19 mouse cellular contexts compared by ENCODE assay signal in the genomic region with DNA sequence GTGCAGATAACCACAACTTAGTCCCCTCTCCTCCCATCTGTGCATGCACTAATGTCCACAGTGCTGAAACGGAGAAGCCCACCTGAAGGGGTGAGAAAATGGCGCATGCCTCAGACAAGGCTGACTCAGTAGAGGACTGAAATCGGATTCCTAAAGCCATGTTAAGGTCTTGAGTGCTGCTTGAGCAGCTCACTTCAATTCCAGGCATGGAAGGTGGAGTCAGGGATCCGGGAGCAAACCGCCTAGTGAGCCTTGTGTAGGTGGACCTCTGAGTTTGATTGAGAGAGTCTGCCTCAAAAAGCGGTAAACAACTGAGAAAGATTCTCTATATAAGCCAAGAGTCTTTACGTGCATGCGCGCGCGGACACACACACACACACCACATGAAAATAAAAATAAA. TPM values are rescaled to one million over a fixed set of nuclear protein-coding genes. Genes with fewer than 3 reads are reported as not detected.
DNase-seq lines count a peak whose midpoint lies in the region; ATAC-seq and TF ChIP-seq lines count a peak whose summit lies in the region.
"Had no signal": no experiment of that assay in that cellular context is flagged by ENCODE, and none has a peak within 500 bp of the region (broad histone marks: within the 10 kb centered on the region; RNA-seq: fewer than 3 reads in every experiment).

No protein-coding gene starts in this region.

- H3K9ac ChIP-seq in embryonic facial prominence, embryonic 14.5 days (ENCODE audit: low read depth, low read length): no peak overlapping the region
- H3K9ac ChIP-seq in lung, postnatal 0 days (replicated peaks; ENCODE audit: low read depth): no peak overlapping the region
- no peak overlapping the region for H3K9ac ChIP-seq in forebrain, embryonic 15.5 days (replicated peaks)
- H3K9ac ChIP-seq: embryonic facial prominence, embryonic 15.5 days; heart, embryonic 12.5 days; hindbrain, embryonic 15.5 days had no signal

- H3K27me3 ChIP-seq in embryonic facial prominence, embryonic 14.5 days (replicated peaks; ENCODE audit: control insufficient read depth, insufficient read depth, low read length): no peaks in the 10 kb centered on the region
- H3K27me3 ChIP-seq in lung, postnatal 0 days (replicated peaks; ENCODE audit: insufficient read depth, low read length): no peaks in the 10 kb centered on the region
- no peaks in the 10 kb centered on the region for H3K27me3 ChIP-seq in forebrain, embryonic 15.5 days
- H3K27me3 ChIP-seq: CH12.LX; embryonic facial prominence, embryonic 15.5 days; heart, embryonic 12.5 days; hindbrain, embryonic 15.5 days had no signal

- TF ChIP-seq POLR2A in lung, adult 2 months (IDR thresholded peaks at IDR 0.05; ENCODE audit: borderline replicate concordance, extremely low read depth, low read depth, low read length): no peak

- TF ChIP-seq CTCF in lung, adult 2 months (IDR thresholded peaks at IDR 0.05; ENCODE audit: insufficient read depth, low read length): no peak
- TF ChIP-seq CTCF in lung, postnatal 0 days (IDR thresholded peaks at IDR 0.05): no peak

- no peaks in the 10 kb centered on the region for H3K9me3 ChIP-seq in embryonic facial prominence, embryonic 14.5 days (ENCODE audit: control insufficient read depth, low read length)
- H3K9me3 ChIP-seq in lung, postnatal 0 days (ENCODE audit: low read length): no peaks in the 10 kb centered on the region
- no peaks in the 10 kb centered on the region for H3K9me3 ChIP-seq in forebrain, embryonic 15.5 days
- H3K9me3 ChIP-seq: embryonic facial prominence, embryonic 15.5 days; heart, embryonic 12.5 days; hindbrain, embryonic 15.5 days had no signal

- intact Hi-C loops in gastrocnemius, postnatal 14 days (cut with DNase I; ENCODE audit: low total_unique reads): no loop called here

- H3K36me3 ChIP-seq in embryonic facial prominence, embryonic 14.5 days (ENCODE audit: control insufficient read depth, insufficient read depth, low read length): no peaks in the 10 kb centered on the region
- no peaks in the 10 kb centered on the region for H3K36me3 ChIP-seq in lung, postnatal 0 days (ENCODE audit: insufficient read depth, low read length)
- no peaks in the 10 kb centered on the region for H3K36me3 ChIP-seq in forebrain, embryonic 15.5 days
- H3K36me3 ChIP-seq: embryonic facial prominence, embryonic 15.5 days; heart, embryonic 12.5 days; hindbrain, embryonic 15.5 days had no signal

- H3K4me3 ChIP-seq in lung, adult 2 months (replicated peaks; ENCODE audit: extremely low read depth, low read depth, low read length): peak overlapping the region; percentile 67
- H3K4me3 ChIP-seq in embryonic facial prominence, embryonic 14.5 days (ENCODE audit: low read depth, low read length): no peak overlapping the region
- 0 out of 2 replicates have a peak overlapping the region, but pooled peaks have one; percentile 5 for H3K4me3 ChIP-seq in lung, postnatal 0 days (ENCODE audit: low read depth, low read length)
- no peak overlapping the region for H3K4me3 ChIP-seq in forebrain, embryonic 15.5 days
- H3K4me3 ChIP-seq: embryonic facial prominence, embryonic 15.5 days; erythroblast, embryonic 14.5 days; heart, embryonic 12.5 days; hindbrain, embryonic 15.5 days had no signal

- peak; percentile 17 for DNase-seq in lung, adult 2 months
- DNase-seq in lung, postnatal 14 days: no peak
- DNase-seq in embryonic facial prominence, embryonic 14.5 days (ENCODE audit: low spot score): peak; percentile 6
- DNase-seq in lung, postnatal 0 days (ENCODE audit: low spot score): peak; percentile 38
- no peak for DNase-seq in cerebellum, adult 11 months
- DNase-seq in gastrocnemius, postnatal 14 days: no peak
- DNase-seq: adrenal gland, postnatal 14 days; cerebellum, adult 8-10 months; cerebellum, postnatal 14 days; gastrocnemius, postnatal 25 days had no signal

- TF ChIP-seq EP300 in lung, postnatal 0 days (IDR thresholded peaks at IDR 0.05): no peak

- no peak overlapping the region for H3K4me2 ChIP-seq in embryonic facial prominence, embryonic 14.5 days (ENCODE audit: low read depth, low read length)
- H3K4me2 ChIP-seq in lung, postnatal 0 days (replicated peaks; ENCODE audit: low read depth, low read length): no peak overlapping the region
- H3K4me2 ChIP-seq in forebrain, embryonic 15.5 days (replicated peaks): no peak overlapping the region
- H3K4me2 ChIP-seq: embryonic facial prominence, embryonic 15.5 days; heart, embryonic 12.5 days; hindbrain, embryonic 15.5 days had no signal

- no peak overlapping the region for H3K27ac ChIP-seq in embryonic facial prominence, embryonic 14.5 days (replicated peaks; ENCODE audit: low read depth, low read length)
- no peak overlapping the region for H3K27ac ChIP-seq in lung, postnatal 0 days (ENCODE audit: low read length)
- no peak overlapping the region for H3K27ac ChIP-seq in forebrain, embryonic 15.5 days (replicated peaks)
- H3K27ac ChIP-seq: embryonic facial prominence, embryonic 15.5 days; hindbrain, embryonic 15.5 days had no signal

- WGBS in lung, adult 2 months: 67% methylated on average over 11 of the region's 11 CpGs
- 75% methylated on average over 11 of the region's 11 CpGs for WGBS in embryonic facial prominence, embryonic 14.5 days
- 64% methylated on average over 11 of the region's 11 CpGs for WGBS in lung, postnatal 0 days
- 82% methylated on average over 11 of the region's 11 CpGs for WGBS in forebrain, embryonic 15.5 days

- ATAC-seq in embryonic facial prominence, embryonic 14.5 days (ENCODE audit: low read depth): no peak
- peak; percentile 52 for ATAC-seq in lung, postnatal 0 days
- ATAC-seq in monocyte, adult 5-6 weeks (replicated peaks; ENCODE audit: insufficient number of reproducible peaks, low FRiP score, low TSS enrichment, poor library complexity, severe bottlenecking): 0 out of 2 replicates have a peak, but pooled peaks have one; percentile 8
- ATAC-seq in forebrain, embryonic 15.5 days (replicated peaks): no peak
- ATAC-seq: forebrain, embryonic 16.5 days; intestine, embryonic 16.5 days had no signal

- H3K4me1 ChIP-seq in lung, adult 2 months (ENCODE audit: control insufficient read depth, insufficient read depth, low read length): no peaks in the 10 kb centered on the region
- no peaks in the 10 kb centered on the region for H3K4me1 ChIP-seq in embryonic facial prominence, embryonic 14.5 days (ENCODE audit: control insufficient read depth, insufficient read depth, low read length)
- no peaks in the 10 kb centered on the region for H3K4me1 ChIP-seq in lung, postnatal 0 days (ENCODE audit: insufficient read depth, low read depth, low read length)
- H3K4me1 ChIP-seq in forebrain, embryonic 15.5 days: no peaks in the 10 kb centered on the region; the same call in 1 of the 2 replicates
- H3K4me1 ChIP-seq: embryonic facial prominence, embryonic 15.5 days had no signal

RNA-seq across cellular contexts. Expression of gene Msrb2, which starts 4.1 kb away (rescaled TPM):
- 12.9 and 18.8 TPM in 2 replicates for polyA plus RNA-seq in lung, adult 2 months (2012; rRNA removed)
- 19.2 and 22.0 TPM in 2 replicates for polyA plus RNA-seq in embryonic facial prominence, embryonic 14.5 days (2014; fragmentation: Nextera tagmentation; extraction: Ambion mirVana)
- 27.2 and 29.4 TPM in 2 replicates for polyA plus RNA-seq in lung, postnatal 0 days (2015; fragmentation: Nextera tagmentation; extraction: Ambion mirVana)
- total RNA-seq in monocyte, adult 5-6 weeks (2017): 2.3 to 5.5 TPM (median 5.4 TPM) in 3 replicates
- 7.4 and 7.9 TPM in 2 replicates for polyA plus RNA-seq in forebrain, embryonic 15.5 days (2015; fragmentation: Nextera tagmentation; extraction: Ambion mirVana)
- 10 to 100 TPM in 1 of 2 experiments, 1 to 10 TPM in 1; 8.2 to 10.2 TPM for total RNA-seq in gastrocnemius, postnatal 14 days (2021)

Comparison
In these comparisons a context has a peak if more than half of its experiments do, and no peak if none do; other contexts are left out.
1. DNase-seq: peak in lung, adult 2 months (single experiment), embryonic facial prominence, embryonic 14.5 days (single experiment) and lung, postnatal 0 days (single experiment); none in lung, postnatal 14 days (single experiment), cerebellum, adult 11 months (single experiment) and gastrocnemius, postnatal 14 days (single experiment).
2. H3K4me3 ChIP-seq: peak in lung, adult 2 months (single experiment) and lung, postnatal 0 days (single experiment); none in embryonic facial prominence, embryonic 14.5 days (single experiment) and forebrain, embryonic 15.5 days (single experiment).
3. ATAC-seq: peak in lung, postnatal 0 days (single experiment) and monocyte, adult 5-6 weeks (single experiment); none in embryonic facial prominence, embryonic 14.5 days (single experiment) and forebrain, embryonic 15.5 days (single experiment).